Mouse (Mus musculus) forelimb bud, embryonic 11.5 days (tissue): ENCODE data around the gene Frrs1.
A peak's percentile ranks its signal among the peaks of the same experiment; 100 is the strongest.

ENCODE experiments used
- DNase-seq: peaks from one replicate; pipeline ENCODE4 v3.0.0-alpha.2; 2012; ENCODE audit warnings: low read depth, low spot score

Frrs1 gene

DNA sequence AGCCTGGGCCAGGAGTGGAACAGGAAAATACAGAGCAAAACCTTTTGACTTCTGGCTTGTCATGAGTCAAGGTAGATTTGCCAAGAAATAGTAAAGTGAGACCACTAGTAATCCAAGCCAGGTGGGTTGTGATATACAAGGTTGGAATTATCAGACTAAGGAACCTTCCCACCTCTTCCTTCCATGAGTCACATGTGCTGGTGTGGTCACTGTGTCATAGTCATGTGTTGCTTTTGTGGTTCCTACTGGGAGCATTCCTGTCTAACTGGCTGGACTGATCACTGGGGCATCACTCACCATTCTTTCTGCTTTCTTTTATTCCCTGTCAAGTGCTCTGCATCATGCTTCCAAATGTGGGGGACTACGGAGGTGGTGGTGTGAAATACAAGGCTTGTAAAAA lies 11.2 kb upstream of the Frrs1 start:
- DNase-seq: no peak

DNA sequence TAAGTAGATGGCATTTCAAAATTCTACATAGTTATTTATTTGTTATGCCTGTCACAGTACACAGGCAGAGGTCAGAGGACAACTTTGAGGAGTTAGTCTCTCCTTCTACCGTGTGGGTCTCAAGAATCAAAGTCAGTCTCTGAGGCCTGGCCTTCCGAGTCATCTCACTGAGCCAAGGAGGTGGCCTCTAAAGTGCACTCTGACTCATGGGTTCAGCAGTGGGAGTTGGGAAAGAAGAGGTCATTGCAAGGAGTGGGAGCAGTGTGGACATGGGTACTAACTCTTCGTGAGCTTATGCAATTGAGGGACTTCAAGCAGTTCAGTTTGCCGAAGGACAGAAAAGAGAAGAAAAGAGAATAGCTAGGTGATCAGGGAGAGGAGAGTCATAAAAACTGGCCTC lies 10.3 kb upstream of the Frrs1 start:
- DNase-seq: no peak

DNA sequence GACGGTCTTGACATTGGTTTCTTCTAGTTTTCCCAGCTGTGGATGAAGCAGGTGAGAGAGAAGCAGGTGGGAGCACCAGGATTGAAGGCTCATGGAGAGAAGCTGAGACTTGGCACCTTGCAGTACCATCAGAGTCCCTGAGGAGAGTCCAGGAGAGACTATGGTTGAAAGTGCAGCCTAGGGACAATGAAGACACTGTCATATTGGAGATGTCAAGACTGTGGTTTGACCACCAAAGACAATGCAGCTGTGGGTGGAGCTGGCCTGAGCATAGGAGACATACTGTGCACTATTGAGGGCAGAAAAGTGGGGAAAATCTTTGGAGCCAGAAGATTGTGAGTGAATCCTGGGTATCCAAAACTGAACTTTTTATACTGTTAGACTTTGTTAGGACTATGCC lies 8.9 kb upstream of the Frrs1 start:
- no peak for DNase-seq

DNA sequence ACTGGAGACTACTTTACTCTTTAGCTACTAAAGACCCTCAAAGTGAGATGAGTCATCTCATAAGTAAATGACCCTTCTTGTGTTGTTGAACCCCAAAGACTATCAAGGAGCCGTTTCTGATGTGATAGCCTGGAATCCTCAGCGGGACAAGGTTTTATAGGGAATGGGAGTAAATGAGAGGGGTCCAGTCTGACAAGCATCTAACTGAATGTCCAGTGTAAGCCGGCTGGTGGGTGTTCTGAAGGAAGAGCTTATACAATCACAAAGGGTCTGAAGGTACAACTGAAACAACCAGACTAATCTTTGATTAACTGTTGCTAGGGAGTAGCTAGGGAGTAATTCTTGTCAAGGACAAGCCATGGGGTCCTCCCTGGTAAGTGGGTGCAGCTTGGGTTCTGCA lies 6.8 kb upstream of the Frrs1 start:
- no peak for DNase-seq

DNA sequence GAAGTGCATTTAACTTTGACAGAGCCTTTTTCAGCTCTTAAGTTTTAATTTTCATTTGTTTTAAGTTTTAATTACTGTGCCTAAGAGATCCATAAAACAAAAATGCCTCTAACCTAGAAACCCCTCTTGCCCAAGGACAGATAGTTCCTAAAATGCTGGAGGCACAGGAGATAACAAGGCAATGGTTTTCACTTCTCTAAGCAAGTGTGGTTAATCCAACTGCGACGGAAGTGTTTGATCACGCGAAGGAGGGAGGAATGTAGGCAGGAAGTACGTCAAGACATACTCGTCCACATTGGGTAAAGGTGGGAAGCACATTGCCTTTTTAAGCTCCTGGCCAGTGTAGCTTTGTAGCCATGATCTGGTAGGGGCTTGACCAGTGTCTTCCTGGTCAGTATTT lies 1.7 kb upstream of the Frrs1 start:
- no peak for DNase-seq

DNA sequence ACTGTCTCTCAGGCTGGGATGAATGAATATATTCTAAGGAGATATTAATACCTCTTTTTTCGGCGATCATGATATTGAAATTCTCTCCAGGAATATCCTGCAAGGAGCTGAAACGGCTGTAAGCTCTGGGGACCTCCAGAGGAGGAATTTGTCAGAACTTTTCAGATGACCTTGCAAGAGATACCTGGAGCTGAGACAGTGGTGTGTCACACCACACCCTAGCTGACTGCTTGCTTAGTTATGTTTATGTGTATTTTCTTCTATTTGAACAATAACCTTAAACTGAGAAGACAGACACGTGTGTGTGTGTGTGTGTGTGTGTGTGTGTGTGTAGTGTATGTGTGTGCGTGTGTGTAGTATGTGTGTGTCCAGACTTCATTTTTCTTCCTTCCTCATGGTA lies 488 bp downstream of the Frrs1 start:
- DNase-seq: no peak

DNA sequence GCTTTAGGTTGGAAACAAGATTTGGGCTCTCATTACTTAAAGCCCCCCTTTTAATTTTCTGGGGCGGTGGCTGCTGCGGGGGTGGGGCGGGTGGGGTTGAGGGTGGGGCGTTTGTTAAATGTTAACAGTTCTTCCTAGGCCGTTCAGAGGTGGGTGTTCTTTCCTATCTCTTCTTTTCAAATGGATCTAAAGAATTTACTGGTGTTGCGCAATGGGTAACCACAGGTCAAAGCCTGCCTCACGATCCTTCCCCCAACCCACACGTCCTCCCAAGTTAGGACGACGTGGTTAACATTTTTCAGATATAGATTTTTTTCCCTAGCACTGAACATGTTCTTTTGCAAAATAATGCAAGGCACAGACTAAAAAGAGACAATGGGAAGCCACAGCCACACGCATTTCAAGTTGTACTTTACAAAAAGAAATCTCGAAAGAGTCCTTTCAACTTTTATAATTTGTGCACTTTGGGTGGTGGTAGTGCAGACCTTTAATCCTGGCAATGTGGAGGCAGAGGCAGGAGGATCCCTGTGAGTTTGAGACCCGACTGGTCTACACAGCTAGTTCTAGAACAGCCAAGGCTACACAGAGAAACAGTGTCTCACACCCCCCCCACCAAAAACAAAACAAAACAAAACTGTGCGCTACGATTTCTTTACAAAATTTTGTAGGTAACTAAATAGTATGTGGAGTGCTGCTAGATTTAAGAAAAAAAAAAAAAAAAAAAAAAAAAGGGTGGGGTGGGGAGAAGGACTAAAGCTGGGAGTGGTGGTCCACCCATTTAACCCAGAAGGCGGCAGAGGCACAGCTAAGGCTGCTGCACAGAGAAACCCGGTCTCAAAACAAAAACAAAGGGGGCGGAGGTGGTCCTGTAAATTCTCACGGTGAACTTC lies 1.3 kb downstream of the Frrs1 start:
- no peak for DNase-seq

DNA sequence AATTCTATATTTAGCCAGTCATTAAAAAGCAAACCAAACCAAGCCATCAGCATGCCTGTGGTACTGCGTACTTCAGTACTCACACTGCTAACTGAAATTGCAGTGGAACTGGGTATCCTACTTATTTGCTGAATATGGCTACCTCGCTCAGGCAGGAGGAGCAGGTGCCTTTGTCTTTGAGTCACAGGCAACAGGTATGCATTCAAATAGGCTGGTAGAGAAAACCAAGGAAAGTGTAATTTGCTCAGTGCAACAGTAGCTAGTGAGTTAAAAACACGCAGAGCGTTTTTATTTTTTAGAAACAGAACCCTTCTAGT lies 1.9 kb downstream of the Frrs1 start:
- no peak for DNase-seq

DNA sequence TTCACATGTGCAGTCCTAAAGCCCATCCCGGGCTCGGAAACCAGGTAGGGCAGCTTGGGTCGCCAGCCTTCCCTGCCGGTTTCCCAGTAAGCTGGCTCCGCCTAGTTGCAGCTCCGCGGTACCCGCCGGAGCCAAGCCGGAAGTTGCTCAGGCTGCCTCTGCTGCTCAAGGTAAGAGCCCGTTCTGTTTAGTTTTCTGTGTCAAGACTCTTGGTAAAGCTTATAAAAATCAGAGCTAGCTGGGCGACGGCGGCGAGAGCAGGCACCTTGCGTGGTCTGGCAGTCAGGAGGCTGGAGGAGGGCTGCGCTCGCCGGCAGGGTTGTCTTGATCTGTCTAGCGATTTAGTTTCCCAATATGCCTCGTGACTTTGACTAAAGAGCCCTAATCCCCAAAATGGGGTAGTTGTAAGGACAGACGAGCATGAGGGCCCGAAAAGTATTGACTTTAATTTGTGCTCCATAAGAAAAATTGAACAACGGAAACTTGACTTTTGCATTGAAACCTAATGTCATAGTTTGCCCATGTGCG lies 2.3 kb downstream of the Frrs1 start:
- DNase-seq: peak; percentile 63

DNA sequence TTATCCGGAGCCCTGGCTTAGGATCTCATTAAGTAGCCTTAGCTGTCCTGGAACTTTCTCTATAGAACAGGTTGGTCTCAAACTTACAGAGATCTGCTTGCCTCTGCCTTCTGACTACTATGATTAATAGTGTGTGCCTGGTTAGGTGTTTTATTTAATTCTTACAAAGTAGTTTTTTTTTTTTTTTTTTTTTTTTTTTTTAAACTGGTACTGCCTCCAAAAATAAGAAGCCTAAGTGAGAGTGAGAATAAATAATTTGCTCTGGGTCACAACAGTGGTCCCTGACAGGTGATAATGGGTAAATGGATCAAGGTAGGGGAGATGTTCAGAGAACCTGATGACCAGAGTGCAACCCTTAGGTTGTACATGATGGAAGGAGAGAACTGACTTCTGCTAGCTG lies 3.4 kb downstream of the Frrs1 start:
- DNase-seq: no peak

DNA sequence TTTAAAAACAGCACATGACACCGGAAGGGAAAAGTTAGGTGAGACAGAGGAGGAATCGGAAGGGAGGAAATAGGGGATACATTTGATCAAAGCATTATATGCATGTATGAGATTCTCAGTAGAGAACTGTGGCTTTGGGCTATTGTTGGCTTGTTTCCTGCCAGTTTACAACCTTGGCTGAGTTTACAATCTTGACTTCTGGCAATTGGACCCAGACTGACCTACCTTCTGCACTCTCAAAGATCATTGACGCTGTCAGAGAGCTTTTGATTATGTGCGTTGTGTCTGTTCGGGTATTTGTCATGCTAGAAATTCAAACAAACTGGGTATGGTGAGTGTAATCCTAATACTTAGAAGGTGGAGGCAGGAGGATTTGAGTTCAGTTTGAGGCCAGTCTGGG lies 5.2 kb downstream of the Frrs1 start:
- no peak for DNase-seq

DNA sequence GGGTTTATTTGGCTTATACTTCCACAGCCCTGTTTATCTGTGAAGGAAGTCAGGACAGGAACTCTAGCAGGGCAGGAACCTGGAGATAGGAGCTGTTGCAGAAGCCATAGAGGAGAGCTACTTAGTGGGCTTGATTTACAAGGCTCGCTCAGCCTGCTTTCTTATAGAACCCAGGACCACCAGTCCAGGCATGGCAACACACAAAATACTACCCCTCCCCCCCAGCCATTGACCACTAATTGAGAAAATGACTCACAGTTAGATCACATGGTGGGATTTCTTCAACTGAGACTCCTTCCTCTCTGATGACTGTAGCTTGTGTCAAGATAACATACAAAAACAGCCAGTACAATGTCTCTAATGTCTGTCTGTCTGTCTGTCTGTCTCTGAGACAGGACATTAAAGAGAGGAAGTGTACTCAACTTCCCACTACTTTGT lies 6.0 kb downstream of the Frrs1 start:
- DNase-seq: no peak

DNA sequence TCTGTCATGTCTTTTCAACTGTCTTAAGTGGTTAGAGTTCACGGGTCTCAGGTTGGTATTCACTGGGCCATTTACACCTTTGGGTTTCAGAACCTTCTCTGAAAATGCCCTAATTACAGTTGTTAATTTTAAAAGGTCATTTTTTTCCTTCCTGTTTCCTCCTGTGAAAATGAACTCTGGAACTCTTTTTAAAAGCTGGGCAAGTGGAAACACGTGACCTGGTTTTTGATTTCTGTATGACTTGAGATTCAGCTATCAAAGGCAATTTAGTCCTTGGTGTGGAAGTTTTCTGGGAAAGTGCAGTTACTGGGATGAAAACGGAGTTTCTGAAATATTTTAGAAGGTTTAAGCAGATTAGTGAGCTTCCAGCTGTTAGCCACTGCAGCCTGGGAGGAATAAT lies 11.1 kb downstream of the Frrs1 start:
- no peak for DNase-seq

DNA sequence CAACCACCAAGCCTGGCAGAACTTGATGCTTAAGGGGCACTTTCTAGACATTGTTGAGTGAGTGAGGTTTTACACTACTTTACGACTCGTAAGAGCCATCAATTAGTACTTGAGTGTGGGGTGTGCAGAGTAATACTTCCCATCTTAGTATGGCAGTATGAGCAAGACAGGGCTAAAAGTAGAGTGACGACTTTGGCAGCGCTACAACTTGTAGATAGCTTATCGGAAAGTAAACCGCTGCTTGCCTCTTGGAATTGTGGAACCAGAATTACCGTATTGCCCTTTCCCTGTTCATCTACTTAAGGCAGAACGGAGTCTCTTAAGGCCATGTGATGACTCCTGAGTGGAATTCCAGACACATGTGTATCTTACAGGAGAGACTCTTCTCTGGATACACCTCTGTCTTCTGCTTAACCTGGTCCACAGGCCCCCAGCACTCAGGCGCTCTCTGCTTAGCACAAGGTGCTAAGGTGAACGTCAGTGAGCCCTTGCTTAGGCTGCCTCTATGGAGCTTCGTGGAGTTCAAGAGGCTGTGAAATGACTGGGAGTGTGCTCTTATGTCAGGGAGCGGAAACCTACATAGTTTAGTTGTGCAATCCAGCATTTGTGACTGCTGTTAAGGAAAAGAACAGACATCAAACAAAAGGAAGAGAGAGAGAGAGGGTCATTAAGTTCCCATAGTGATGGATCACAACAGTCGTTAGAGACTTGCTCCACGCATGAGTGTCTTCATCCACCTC lies 23.1 kb downstream of the Frrs1 start:
- no peak for DNase-seq

DNA sequence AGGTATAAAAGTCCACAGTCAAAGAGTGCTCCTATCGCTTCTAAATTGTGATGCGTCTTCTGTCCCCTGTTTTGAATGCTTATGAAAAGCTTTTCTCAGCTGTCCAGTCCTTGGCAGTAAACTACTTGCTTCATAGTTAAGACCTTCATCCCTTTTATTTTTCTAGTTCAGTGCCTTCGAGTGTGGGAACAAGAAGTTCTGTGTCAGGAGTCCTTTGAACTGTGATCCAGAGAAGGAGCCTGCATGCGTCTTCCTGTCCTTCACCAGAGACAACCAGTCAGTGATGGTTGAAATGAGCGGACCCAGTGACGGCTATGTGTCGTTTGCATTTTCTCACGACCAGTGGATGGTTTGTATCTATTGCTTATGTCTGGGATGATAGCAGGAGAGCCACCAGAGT lies 25.7 kb downstream of the Frrs1 start:
- DNase-seq: no peak

DNA sequence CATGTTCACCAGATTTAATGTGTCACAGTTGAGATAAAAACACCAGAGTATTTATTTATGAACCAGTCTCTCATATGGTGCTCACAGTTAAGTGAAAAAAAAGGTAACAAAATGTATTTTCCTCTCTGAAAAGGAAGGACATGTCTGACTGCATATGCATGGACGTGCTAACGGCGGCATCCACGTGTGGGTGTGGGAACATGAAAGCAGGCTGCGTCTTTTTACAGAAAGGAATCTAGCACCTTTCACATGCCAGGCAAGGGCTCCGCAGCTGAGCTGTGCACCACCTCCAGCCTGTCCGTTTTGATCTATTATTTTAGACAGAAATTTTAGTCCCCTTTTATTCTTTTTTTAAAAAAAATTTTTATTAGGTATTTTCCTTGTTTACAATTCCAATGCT lies 30.1 kb downstream of the Frrs1 start:
- DNase-seq: no peak

DNA sequence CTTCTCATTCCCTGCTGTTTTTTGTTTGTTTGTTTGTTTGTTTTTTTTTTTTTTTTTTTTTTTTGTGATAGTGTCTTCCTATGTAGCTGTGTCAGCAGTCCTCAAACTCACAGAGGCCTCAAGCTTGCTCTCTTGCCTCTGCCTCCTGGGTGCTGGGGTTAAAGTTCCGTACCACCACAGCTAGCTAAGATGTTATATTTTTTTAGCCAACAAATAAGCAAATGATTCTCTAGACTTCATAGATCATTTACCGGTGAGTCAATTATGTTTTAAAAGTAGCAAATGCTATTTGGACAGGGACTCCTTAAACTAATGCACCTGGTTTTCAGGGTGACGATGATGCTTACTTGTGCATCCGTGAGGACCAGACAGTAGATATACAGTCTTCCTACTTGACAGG lies 31.3 kb downstream of the Frrs1 start:
- DNase-seq: no peak

DNA sequence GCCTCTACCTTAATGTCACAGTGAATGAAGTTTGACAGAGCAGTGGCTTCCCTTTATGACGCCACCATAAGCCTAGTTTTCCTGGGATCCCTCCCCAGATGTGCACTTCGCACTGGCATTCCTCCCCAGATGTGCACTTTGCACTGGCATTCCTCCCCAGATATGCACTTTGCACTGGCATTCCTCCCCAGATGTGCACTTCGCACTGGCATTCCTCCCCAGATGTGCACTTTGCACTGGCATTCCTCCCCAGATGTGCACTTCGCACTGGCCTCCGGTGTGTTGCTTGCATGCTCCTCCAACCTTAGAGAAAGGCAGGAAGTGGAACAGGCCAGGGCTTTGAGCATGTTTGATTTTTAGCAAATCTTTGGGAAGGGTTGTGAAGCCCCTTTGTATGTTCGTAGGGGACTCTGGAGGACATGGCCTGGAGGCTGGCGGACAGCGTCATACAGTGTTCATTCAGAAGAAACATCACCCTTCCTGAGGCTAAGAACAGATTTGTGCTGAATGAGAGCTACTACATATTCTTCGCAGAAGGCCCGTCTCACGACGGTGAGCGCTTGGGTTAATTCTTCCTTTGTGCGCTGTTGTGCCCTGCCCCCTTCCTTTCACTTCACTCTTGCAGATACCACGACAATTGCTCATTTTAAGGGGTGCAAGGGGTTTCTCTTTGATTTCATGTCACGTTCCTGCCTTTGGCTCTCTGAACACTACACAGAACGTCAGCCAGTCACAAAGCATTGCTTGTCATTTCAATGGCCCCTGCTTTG lies 32.4 kb downstream of the Frrs1 start:
- no peak for DNase-seq

DNA sequence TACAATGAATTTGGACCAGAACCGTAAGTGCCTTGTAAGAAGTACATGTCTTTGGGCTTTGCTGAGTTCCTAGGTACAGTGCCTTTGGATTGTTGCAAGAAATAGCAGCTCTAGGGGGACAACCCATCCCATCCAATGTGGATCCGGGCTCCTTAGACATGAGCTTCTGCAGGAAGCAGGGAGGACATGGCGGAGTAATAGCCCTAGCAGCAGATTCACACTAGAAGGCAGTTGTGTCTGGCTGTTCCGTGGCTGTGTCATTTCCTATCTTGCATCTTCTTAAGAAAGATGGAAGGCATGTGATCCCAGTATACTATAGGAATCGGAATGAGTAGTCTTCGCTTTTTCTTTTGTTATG lies 32.9 kb downstream of the Frrs1 start:
- no peak for DNase-seq

DNA sequence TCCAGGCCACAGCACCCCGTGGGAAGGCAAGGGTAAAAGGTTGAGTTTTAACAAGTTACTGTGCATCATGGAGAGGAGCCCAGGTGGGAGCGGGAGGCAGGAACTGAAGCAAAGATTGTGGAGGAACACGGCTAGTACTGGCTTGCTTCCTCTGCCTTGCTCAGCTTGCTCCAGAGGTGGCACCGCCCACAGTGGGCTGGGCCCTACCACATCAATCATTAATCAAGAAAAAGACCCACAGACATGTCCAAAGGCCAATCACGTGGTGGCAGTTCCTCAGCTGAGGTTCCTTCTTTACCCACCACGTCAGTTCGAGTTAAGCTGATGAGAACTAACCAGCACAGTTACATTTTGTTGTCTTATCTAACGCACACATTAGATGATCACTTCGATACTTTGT lies 33.6 kb downstream of the Frrs1 start:
- no peak for DNase-seq

DNA sequence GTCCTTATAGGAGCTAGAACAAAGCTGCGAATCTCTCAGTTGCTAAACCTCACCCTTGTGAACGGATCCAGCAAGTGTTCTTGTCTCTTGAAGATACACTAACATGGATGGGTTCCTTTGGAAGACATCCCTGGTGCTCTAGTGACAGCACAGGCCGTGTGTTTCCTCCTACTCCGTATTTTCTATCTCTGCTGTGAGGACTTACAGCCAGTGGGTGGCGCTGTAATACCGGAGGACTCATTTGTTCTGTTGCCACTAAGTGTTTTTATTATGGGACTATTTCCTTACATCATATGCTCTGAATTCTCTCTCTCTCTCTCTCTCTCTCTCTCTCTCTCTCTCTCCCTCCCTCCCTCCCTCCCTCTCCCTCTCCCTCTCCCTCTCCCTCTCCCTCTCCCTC lies 44.9 kb downstream of the Frrs1 start:
- peak; percentile 61 for DNase-seq

DNA sequence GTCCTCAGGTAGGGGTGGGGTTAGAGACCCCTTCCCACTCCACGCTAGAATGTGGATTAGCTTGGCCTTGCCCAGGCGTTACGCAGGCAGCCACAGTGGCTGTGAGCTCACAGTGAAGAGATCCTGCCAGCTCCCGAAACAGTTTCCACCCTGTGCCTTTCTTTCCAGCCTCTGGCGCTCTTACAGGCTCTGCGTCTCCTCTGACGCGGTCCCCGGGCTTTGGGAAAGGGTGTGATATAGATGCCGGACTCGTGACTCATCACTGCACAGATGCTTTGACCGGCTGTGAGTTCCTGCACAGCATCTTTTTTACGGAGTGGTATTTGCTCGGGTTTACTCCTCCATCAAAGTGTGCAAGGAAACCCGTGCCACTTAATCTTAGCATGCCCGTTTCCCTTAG lies 46.6 kb downstream of the Frrs1 start:
- DNase-seq: no peak
